Mouse (Mus musculus): Measurements from ENCODE around the gene Cd5. TPM values are rescaled to one million over a fixed set of nuclear protein-coding genes. Genes with fewer than 3 reads are reported as not detected.

Cd5 gene
- polyA plus RNA-seq, 1 experiment from 2014 or later = 0.42 TPM

DNA sequence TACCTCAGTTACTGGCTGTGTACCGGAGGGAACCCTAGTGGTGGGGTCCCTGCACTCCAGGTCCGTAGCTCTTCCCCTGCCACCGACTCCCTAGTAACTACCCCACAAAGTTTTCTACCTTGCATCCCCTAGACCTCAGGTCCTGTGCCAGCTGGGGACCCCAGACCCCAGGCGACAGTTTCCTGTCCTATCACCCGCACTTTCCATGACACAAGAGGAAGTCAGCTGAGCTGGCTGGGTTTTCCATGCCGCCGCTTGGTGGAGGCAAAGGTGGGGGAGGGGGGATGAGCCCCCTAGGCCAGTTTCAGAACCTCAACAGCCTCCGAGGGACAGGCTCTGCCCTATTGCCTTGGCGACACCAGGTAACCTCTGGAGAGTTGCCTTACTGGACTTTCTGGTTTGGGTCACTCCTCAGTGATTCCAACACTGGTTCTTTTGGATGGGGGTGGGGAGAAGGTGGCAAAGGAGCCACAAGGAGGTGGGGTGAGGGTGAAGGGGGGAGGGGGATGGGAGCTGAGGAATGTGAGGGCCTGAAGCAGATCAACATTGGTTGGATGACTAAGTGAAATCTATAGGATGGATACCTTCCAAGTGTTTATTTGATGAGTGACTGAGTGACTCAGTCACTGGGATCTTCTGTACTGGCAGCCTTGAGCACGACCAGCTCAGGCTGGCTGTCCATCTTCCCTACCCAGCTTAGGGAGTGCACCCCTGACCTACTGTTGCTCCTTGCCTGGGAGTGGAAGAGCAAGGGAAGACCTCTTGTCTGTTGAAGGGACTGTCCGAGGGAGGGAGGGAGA lies 2.0 kb upstream of the Cd5 start:
- Histone ChIP-seq H3K4me3 (no peak overlapping the region), H3K9me3 (no peaks in the 10 kb centered on the region), H3K27ac (no peak overlapping the region), H3K4me2 (no peak overlapping the region; the same call in 1 of the 2 replicates), H3K27me3 (no peaks in the 10 kb centered on the region), H3K36me3 (no peaks in the 10 kb centered on the region), H3K9ac (no peak overlapping the region), H3K4me1 (peaks cover 9% of the 10 kb centered on the region; the same call in 1 of the 2 replicates)
- ATAC-seq (ENCODE audit: insufficient number of reproducible peaks, insufficient read depth, low FRiP score, low TSS enrichment, low read depth) = 0 out of 2 replicates have a peak, but pooled peaks have one; percentile 37
- WGBS = 30% methylated on average over 11 of the region's 11 CpGs

- Histone ChIP-seq H3K4me2 (no peak overlapping the region), H3K27me3 (no peaks in the 10 kb centered on the region), H3K27ac (no peak overlapping the region), H3K36me3 (no peaks in the 10 kb centered on the region), H3K4me3 (no peak overlapping the region), H3K4me1 (peaks cover 9% of the 10 kb centered on the region; the same call in 1 of the 2 replicates), H3K9ac (no peak overlapping the region), H3K9me3 (no peaks in the 10 kb centered on the region)
- ATAC-seq (ENCODE audit: insufficient number of reproducible peaks, insufficient read depth, low FRiP score, low TSS enrichment, low read depth) = no peak
- 89% methylated on average over 4 of the region's 4 CpGs for WGBS
These were observed 1.1 kb upstream of the Cd5 start for GRCm38 (mm10) chr19:10739916-10740315.

- H3K4me2 ChIP-seq = no peak overlapping the region
- ATAC-seq (ENCODE audit: insufficient number of reproducible peaks, insufficient read depth, low FRiP score, low TSS enrichment, low read depth) = no peak
- H3K36me3 ChIP-seq = no peaks in the 10 kb centered on the region
- no peaks in the 10 kb centered on the region for H3K9me3 ChIP-seq
- no peak overlapping the region for H3K27ac ChIP-seq
- H3K27me3 ChIP-seq = no peaks in the 10 kb centered on the region
- no peak overlapping the region for H3K9ac ChIP-seq
- no peak overlapping the region for H3K4me3 ChIP-seq
- H3K4me1 ChIP-seq = peaks cover 9% of the 10 kb centered on the region; the same call in 1 of the 2 replicates
- 85% methylated on average over 6 of the region's 6 CpGs for WGBS
These were observed 764 bp downstream of the Cd5 start for GRCm38 (mm10) chr19:10738038-10738437.

DNA sequence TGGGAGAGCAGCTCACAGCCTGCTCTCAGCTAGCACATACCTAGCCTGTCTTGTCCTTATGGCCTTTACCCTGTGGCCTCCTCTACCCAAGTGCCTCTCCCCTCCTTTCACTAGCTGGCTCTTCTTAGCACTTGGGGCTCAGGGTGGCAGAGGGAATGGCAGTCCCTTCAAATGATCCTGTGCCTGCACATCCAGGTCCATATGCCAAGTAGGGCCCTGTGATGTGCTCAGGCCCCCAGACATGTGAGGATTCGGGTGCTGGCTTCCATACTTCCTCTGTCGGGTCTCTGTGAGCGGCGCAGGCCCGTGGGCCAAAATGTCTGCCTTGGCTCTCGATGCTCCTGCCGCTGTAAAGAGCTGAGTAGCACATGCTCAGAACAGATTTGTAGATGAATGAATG lies 2.9 kb downstream of the Cd5 start:
- H3K4me3 ChIP-seq = no peak overlapping the region
- ATAC-seq (ENCODE audit: insufficient number of reproducible peaks, insufficient read depth, low FRiP score, low TSS enrichment, low read depth) = no peak
- no peaks in the 10 kb centered on the region for H3K9me3 ChIP-seq
- no peak overlapping the region for H3K27ac ChIP-seq
- no peak overlapping the region for H3K9ac ChIP-seq
- no peak overlapping the region for H3K4me2 ChIP-seq
- H3K4me1 ChIP-seq = peaks cover 3% of the 10 kb centered on the region; the same call in 1 of the 2 replicates
- WGBS = 93% methylated on average over 7 of the region's 7 CpGs
- H3K36me3 ChIP-seq = no peaks in the 10 kb centered on the region
- no peaks in the 10 kb centered on the region for H3K27me3 ChIP-seq

DNA sequence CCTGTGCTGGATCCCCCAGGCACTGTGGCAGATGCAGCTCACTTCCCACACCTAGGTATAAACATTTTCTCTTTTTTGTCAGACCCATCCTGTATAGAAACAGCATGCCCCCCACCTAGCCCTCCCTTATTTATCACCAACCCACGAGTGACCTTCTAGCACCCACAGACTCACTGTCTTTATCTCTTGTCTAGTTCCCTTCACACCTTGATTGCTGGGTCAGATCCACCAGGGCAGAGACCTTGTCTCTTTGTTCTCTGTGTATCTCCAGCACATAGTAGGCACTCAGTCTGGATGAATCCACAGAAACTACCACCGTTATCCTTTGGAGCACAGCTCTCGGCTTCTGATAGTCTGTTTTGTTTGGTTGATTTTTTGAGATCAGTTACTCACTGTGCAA lies 3.7 kb downstream of the Cd5 start:
- Histone ChIP-seq H3K4me1 (peaks cover 2% of the 10 kb centered on the region; the same call in 1 of the 2 replicates), H3K9ac (no peak overlapping the region), H3K27me3 (no peaks in the 10 kb centered on the region), H3K9me3 (no peaks in the 10 kb centered on the region), H3K27ac (no peak overlapping the region), H3K4me3 (no peak overlapping the region), H3K4me2 (no peak overlapping the region), H3K36me3 (no peaks in the 10 kb centered on the region)
- 87% methylated on average over 3 of the region's 3 CpGs for WGBS
- no peak for ATAC-seq (ENCODE audit: insufficient number of reproducible peaks, insufficient read depth, low FRiP score, low TSS enrichment, low read depth)

DNA sequence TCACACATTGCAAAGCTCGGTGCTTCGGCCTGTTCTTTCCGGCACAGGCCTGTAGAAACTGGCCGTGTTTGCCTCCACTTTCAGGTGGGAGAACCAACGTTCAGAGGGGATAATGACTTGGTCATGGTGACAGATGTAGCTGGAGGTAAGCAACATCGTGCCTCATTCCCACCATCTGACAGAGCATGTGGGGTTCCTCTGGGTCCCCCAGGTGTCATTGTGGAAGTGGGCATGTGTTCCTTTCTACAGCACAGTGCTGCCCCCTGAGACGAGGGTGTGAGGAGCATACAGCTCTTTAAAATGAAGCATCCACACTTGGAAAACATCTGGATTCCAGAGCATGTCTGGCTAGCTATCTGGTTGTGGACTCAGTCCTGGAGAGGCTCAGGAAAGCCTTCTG lies 4.2 kb downstream of the Cd5 start:
- Histone ChIP-seq H3K4me3 (no peak overlapping the region), H3K9ac (no peak overlapping the region), H3K27me3 (no peaks in the 10 kb centered on the region), H3K36me3 (no peaks in the 10 kb centered on the region), H3K27ac (no peak overlapping the region), H3K4me1 (peaks cover 7% of the 10 kb centered on the region), H3K9me3 (no peaks in the 10 kb centered on the region), H3K4me2 (no peak overlapping the region)
- no peak for ATAC-seq (ENCODE audit: insufficient number of reproducible peaks, insufficient read depth, low FRiP score, low TSS enrichment, low read depth)
- WGBS = 80% methylated on average over 7 of the region's 7 CpGs

DNA sequence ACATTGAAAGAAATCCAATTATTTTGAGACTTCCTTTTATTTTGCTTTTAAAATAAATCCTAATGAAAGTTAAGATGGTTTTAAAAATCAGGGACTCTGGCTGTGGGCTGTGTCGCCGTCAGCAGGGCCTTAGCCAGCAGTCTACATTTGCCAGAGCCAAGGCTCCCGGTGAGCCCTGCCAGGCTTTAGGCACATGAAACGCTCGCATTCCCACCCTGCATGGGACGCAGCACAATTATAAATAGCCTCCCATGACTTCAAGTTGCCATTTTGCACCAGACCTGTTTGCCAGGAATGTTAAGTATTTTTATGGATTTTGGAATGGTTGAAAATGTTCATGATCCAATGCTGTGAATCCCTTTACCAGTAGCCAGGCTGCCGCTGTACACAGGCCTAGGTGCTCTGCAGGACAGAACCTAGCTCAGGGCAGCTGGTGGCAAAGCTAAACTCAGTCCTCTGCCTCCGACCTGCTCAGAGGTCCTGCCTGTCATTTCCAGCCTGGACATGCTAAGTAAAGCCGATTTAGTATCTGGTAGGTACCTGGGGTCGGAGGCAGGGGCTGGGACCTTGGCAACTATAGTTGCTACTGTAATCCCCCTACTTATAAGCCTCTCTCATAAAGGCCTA lies 5.2 kb downstream of the Cd5 start:
- no peak for ATAC-seq (ENCODE audit: insufficient number of reproducible peaks, insufficient read depth, low FRiP score, low TSS enrichment, low read depth)
- H3K36me3 ChIP-seq = no peaks in the 10 kb centered on the region
- H3K9ac ChIP-seq = no peak overlapping the region
- no peak overlapping the region for H3K4me3 ChIP-seq
- H3K27ac ChIP-seq = no peak overlapping the region
- no peaks in the 10 kb centered on the region for H3K27me3 ChIP-seq
- 79% methylated on average over 10 of the region's 10 CpGs for WGBS
- no peak overlapping the region for H3K4me2 ChIP-seq
- no peaks in the 10 kb centered on the region for H3K9me3 ChIP-seq
- peaks cover 7% of the 10 kb centered on the region for H3K4me1 ChIP-seq

GRCm38 (mm10) chr19:10732741-10733140 lies 6.1 kb downstream of the Cd5 start:
- no peak for ATAC-seq (ENCODE audit: insufficient number of reproducible peaks, insufficient read depth, low FRiP score, low TSS enrichment, low read depth)
- Histone ChIP-seq H3K36me3 (no peaks in the 10 kb centered on the region), H3K9me3 (no peaks in the 10 kb centered on the region), H3K9ac (no peak overlapping the region), H3K27ac (no peak overlapping the region), H3K4me3 (no peak overlapping the region), H3K4me1 (peaks cover 7% of the 10 kb centered on the region), H3K27me3 (no peaks in the 10 kb centered on the region), H3K4me2 (no peak overlapping the region)
- WGBS = 95% methylated on average over 7 of the region's 7 CpGs

DNA sequence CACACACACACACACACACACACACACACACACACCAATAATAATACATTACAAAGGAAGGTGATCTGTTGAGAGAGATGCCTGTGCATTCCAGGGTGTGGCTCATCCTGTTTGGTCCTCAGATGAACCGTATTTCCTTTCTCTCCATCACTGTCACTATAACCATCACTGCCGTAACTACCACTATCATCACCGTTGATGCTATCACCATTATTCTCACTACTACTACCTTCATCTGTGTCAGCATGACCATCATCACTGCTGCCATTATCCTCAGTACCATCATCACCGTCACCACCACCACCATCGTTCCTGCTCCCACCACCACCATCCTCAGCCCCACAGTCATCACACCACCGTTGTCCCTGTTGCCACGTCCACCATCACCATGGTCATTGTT lies 6.8 kb downstream of the Cd5 start:
- no peak overlapping the region for H3K4me3 ChIP-seq
- no peak for ATAC-seq (ENCODE audit: insufficient number of reproducible peaks, insufficient read depth, low FRiP score, low TSS enrichment, low read depth)
- peaks cover 7% of the 10 kb centered on the region for H3K4me1 ChIP-seq
- H3K27me3 ChIP-seq = no peaks in the 10 kb centered on the region
- WGBS = 91% methylated on average over 7 of the region's 7 CpGs
- H3K4me2 ChIP-seq = no peak overlapping the region
- H3K27ac ChIP-seq = no peak overlapping the region
- H3K9me3 ChIP-seq = no peaks in the 10 kb centered on the region
- H3K36me3 ChIP-seq = no peaks in the 10 kb centered on the region
- no peak overlapping the region for H3K9ac ChIP-seq

GRCm38 (mm10) chr19:10730469-10730868 lies 8.3 kb downstream of the Cd5 start:
- 45% methylated on average over 5 of the region's 5 CpGs for WGBS
- H3K4me3 ChIP-seq = no peak overlapping the region
- H3K27me3 ChIP-seq = no peaks in the 10 kb centered on the region
- H3K9ac ChIP-seq = no peak overlapping the region
- peak overlapping the region; percentile 44; the same call in 1 of the 2 replicates for H3K27ac ChIP-seq
- peaks cover 7% of the 10 kb centered on the region for H3K4me1 ChIP-seq
- no peaks in the 10 kb centered on the region for H3K36me3 ChIP-seq
- no peaks in the 10 kb centered on the region for H3K9me3 ChIP-seq
- H3K4me2 ChIP-seq = no peak overlapping the region
- ATAC-seq (ENCODE audit: insufficient number of reproducible peaks, insufficient read depth, low FRiP score, low TSS enrichment, low read depth) = no peak

GRCm38 (mm10) chr19:10729889-10730288 lies 8.9 kb downstream of the Cd5 start:
- H3K36me3 ChIP-seq = no peaks in the 10 kb centered on the region
- no peak overlapping the region; the same call in 1 of the 2 replicates for H3K27ac ChIP-seq
- peaks cover 7% of the 10 kb centered on the region for H3K4me1 ChIP-seq
- no peak for ATAC-seq (ENCODE audit: insufficient number of reproducible peaks, insufficient read depth, low FRiP score, low TSS enrichment, low read depth)
- H3K9ac ChIP-seq = no peak overlapping the region
- WGBS = 73% methylated on average over 10 of the region's 10 CpGs
- no peaks in the 10 kb centered on the region for H3K9me3 ChIP-seq
- H3K4me3 ChIP-seq = no peak overlapping the region
- H3K4me2 ChIP-seq = no peak overlapping the region
- H3K27me3 ChIP-seq = no peaks in the 10 kb centered on the region

Measured in embryonic facial prominence, embryonic 13.5 days (tissue).